Mouse (Mus musculus) lung, postnatal 14 days (tissue): ENCODE data around the gene Tmem80.

ENCODE experiments used
- DNase-seq: peaks from one replicate; pipeline ENCODE4 v3.0.0; 2021

The Tmem80 gene

GRCm38 (mm10) chr7:141326546-141327446 is 743 bp upstream of the Tmem80 start:
- peak; percentile 33 for DNase-seq

- DNase-seq = no peak
Observed at GRCm38 (mm10) chr7:141328373-141328990, 943 bp downstream of the Tmem80 start.

GRCm38 (mm10) chr7:141330706-141331105 is 3.2 kb downstream of the Tmem80 start:
- DNase-seq = no peak

DNA sequence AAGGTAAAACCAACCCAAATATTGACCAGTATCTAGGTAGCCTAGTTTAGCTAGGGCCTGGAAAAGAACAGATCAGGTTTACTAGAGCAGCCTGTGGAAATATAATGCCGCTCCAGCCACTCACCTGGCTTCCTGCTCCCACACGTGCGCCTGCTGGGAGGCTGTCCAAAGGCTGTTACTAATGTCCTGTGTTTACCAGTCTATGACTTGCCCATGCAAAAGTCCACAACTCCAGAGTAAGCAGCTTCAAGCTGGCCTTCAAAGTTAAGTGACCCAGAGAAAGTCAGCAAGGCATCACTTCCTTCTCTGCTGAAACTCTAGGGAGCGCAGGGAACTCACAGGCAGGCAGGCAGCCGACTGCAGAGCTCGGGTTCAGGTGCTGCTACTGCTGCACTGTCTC is 4.5 kb downstream of the Tmem80 start:
- DNase-seq = no peak

DNA sequence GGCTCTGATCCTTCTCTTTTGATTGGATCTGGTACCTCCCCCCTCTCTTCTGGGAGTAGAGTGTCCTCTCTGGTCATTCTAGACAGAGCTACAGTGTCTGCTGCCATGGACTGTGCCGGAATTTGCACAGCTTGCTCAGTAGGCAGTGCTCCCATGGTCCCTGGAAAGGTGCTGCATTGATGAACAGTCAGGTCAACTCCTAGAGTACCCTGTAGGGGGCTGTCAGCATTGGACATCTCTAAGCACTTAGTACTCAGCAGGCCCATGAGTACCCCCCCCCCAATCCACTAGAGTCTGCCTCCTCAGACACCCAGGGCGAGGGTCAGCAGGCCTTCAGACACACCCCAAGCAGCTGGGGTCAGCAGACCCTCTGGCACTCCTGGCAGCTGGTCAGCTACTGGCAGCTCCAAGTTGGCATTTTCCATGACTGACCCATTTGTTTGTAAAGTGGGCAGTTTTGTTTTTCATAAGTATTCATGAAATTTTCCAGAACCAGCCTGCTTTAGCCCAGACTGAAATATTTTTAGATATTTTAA is 7.6 kb downstream of the Tmem80 start:
- no peak for DNase-seq

- no peak for DNase-seq
Observed at GRCm38 (mm10) chr7:141335682-141336081, 8.1 kb downstream of the Tmem80 start.

DNA sequence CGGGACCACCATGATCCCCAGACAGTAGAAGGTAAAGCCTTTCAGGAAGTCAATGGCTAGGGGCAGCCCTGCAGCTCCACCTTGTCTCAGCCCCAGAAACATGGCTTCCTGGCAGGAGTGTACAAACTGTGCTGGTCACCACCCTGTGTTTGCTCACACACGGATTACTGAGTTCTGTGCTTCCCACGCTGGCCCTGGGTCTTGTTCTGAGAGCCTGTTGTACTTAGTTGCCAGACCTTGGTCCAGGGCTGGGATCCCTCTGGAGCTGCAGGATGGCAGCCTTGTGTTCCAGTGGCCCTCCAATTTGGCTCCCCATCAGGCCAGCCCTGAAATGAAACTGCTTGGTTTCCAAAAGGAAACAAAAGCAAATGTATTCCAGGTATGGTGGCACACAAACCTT is 8.8 kb downstream of the Tmem80 start:
- DNase-seq = no peak

- DNase-seq = no peak
Observed at GRCm38 (mm10) chr7:141337716-141338416, 10.3 kb downstream of the Tmem80 start.

- DNase-seq = peak; percentile 74
Observed at GRCm38 (mm10) chr7:141338576-141339131, 11.1 kb downstream of the Tmem80 start, which contains the start of gene Eps8l2. Gene Eps8l2, plus strand, starts transcription at chr7:141338880.

DNA sequence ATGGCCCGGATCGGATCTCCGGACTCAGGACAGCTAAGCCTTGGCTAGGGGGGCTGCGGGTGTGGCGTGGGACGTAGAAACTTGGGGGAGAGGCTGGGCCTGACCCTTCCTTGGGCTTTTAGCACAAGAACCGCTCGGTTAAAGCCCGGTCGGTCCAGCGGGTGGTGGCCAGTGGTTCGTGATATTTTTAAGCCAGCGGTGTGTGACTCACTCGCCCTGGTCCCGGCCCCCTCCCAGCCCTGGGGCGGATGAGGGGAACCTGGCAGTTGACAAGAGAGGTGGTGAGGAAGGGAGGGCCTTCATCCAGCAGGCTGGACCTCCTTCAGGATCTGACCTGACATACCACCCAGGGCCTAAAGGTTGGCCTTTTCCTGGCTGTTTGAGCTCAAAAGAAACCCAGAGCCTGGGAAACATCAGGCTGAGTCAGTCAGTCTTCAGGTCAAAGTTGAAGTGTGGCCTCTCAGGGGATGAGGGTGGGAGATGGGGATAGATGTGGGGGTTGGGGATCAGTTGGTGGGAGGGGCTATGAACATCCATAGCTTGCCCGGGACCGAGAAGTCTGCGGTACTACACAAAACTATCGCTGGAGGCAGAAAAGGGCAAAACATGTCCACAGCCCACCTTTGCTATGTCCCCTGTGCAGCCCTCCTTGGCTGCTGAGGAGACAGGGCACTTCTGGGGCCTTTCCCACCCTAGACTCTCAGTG is 11.8 kb downstream of the Tmem80 start:
- no peak for DNase-seq

DNA sequence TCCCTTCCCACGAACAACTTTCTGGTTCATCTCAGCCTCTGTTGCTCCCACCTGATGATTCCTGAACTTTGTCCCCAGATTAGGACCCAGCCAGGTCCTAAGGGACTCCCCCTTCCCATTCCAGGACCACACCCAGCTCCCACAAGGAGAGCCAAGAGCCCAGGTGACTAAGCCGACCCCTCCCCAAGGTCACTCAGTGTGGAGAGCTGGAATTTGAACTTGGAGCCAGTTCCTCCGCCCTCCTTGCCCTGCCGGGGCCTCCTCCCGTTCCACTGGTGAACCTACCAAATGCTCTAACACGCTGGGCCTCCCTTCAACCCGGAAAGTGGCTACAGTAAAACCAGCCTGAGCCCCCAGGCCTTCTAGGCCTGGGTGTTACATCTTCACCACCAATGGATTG is 12.5 kb downstream of the Tmem80 start:
- DNase-seq = no peak

GRCm38 (mm10) chr7:141340476-141340875 is 12.9 kb downstream of the Tmem80 start:
- DNase-seq = peak; percentile 53

GRCm38 (mm10) chr7:141341689-141342226 is 14.2 kb downstream of the Tmem80 start:
- no peak for DNase-seq

- no peak for DNase-seq
Observed at GRCm38 (mm10) chr7:141343230-141343629, 15.7 kb downstream of the Tmem80 start.

- no peak for DNase-seq
Observed at GRCm38 (mm10) chr7:141343696-141344095, 16.2 kb downstream of the Tmem80 start.

DNA sequence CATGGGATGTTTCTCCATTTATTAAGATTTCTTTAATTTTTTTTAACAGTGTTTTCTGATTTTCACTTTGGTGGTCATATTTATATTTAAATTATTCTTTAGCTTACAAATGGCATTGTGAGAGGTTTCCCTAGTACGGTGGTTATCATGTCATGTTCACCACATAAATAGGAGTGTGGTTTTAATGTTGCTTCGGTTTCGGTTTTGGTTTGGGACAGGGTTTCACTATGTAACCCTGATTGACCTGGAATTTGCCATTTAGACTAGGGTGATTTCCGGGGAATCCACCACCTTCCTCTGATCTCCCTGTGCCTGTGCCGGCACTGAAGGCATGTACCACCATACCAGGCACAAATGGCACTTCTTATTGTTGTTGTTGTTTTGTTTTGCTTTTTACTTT is 17.2 kb downstream of the Tmem80 start:
- no peak for DNase-seq

DNA sequence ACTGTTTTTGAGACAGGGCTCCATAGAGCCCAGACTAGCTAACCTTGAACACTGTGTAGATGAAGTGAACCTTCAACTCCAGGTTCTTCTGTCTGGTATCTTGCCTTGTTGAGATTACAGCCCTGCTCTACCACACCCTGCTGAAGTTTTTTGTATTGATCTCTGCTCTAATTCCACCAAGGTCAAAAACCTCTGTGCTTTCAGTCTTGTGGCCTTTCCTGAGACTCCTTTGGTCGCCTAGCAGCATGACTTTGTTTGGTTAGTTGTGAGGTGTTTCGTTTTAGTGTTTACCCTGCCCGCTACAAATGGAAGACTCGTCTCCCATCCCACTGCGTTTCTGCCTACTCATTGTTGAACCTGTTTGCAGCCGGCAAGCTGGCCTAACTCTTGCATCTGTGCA is 23.5 kb downstream of the Tmem80 start:
- no peak for DNase-seq

DNA sequence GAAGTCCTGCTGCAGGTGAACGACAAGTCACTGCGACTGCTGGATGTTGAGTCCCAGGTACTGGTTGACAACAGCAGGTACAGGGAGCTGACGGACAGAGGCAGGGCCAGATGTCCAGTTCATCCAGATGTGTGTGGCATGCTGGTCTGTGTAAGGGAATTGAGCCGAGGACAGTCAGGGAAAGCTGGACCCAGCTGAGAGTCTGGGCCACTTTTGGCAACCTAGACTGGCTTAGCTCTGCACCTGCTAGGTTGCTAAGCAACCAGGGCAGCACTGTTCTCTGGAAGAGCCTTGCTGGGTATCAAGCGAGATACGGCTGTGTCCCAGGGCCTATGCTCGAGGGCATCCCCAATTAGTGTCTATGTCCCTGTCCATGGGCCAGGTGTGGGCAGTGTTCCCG is 27.5 kb downstream of the Tmem80 start:
- no peak for DNase-seq

DNA sequence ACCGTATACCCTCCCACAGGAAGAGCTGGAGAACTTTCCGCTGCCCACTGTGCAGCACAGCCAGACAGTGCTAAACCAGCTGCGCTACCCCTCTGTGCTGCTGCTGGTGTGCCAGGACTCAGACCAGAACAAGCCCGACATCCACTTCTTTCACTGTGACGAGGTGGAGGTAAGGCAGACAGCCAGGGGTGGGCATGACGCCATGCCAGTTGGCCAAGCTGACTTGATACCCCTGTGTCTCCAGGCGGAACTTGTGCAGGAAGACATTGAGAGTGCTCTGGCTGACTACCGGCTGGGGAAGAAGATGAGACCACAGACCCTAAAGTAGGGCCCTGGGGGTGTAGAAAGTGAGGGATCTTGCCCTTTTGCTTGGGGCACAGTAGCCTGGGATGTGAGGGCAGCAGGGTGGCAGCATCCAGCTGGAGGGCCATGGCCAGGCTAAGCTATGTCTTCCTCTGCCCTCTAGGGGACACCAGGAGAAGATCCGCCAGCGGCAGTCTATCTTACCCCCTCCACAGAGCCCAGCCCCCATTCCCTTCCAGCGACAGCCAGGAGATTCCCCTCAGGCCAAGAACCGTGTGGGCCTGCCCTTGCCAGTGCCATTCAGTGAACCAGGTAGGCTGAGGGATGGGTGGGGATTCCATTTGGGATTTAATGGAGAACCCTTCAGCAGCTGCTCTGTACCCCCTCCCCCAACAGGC is 28.2 kb downstream of the Tmem80 start:
- no peak for DNase-seq

DNA sequence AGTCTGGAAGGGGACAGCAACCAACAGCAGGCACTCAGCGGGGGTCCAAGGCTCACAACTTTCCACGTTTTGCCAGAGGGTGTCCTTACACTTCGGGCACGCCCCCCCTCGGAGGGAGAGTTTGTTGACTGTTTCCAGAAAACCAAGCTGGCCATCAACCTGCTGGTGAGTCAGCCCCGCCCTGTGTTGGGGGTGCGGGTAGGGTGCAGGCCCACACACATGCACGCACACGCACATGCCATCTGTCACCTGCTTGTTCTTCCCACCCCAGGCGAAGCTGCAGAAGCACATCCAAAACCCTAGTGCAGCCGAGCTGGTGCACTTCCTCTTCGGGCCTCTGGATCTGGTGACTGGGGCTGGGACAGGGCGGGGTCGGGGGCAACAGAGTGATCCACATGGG is 29.4 kb downstream of the Tmem80 start:
- no peak for DNase-seq

- DNase-seq = peak; percentile 56
Observed at GRCm38 (mm10) chr7:141361510-141361909, 34.0 kb downstream of the Tmem80 start.
